Mouse (Mus musculus) ovary, postnatal 14 days (tissue): ENCODE measurements around the gene Lce1b.
"Not testable (repeated sequence)": the region's sequence is repeated elsewhere in the genome, so short reads cannot be mapped to it uniquely, and the experiment has no call there.

Experiments
- DNase-seq: peaks from one replicate; pipeline ENCODE4 v3.0.0; 2022; ENCODE audit warnings: low spot score

Lce1b gene

GRCm38 (mm10) chr3:92656826-92657225 is at the start of gene Lce1b:
Gene Lce1b, minus strand, starts transcription at chr3:92656926.
- DNase-seq = no peak

GRCm38 (mm10) chr3:92694613-92695012 is 37.9 kb upstream of the Lce1b start:
- DNase-seq = no peak

GRCm38 (mm10) chr3:92691688-92692087 is 35.0 kb upstream of the Lce1b start:
- DNase-seq = no peak

GRCm38 (mm10) chr3:92689154-92689553 is 32.4 kb upstream of the Lce1b start:
- not testable (repeated sequence) for DNase-seq

- DNase-seq = no peak
Observed at GRCm38 (mm10) chr3:92687110-92687509, 30.4 kb upstream of the Lce1b start, which contains the start of gene Lce1d. Gene Lce1d, minus strand, starts transcription at chr3:92687210.

GRCm38 (mm10) chr3:92678947-92679346 is 22.2 kb upstream of the Lce1b start, which contains the start of gene Lce1c:
Gene Lce1c, plus strand, starts transcription at chr3:92679247.
- no peak for DNase-seq

- DNase-seq = no peak
Observed at GRCm38 (mm10) chr3:92670215-92670614, 13.5 kb upstream of the Lce1b start, which contains the start of gene Lce1a2. Gene Lce1a2, minus strand, starts transcription at chr3:92670315.

GRCm38 (mm10) chr3:92648207-92648606 is 8.5 kb downstream of the Lce1b start, which contains the start of gene Lce1a1:
Gene Lce1a1, minus strand, starts transcription at chr3:92648307.
- no peak for DNase-seq

- no peak for DNase-seq
Observed at GRCm38 (mm10) chr3:92639854-92640253, 16.9 kb downstream of the Lce1b start.

- DNase-seq = no peak
Observed at GRCm38 (mm10) chr3:92638653-92638991, 18.1 kb downstream of the Lce1b start.

- DNase-seq = no peak
Observed at GRCm38 (mm10) chr3:92637745-92638652, 18.7 kb downstream of the Lce1b start.

GRCm38 (mm10) chr3:92621560-92621959 is 35.2 kb downstream of the Lce1b start, which contains the start of gene Lce6a:
Gene Lce6a, minus strand, starts transcription at chr3:92621660.
- no peak for DNase-seq

GRCm38 (mm10) chr3:92609804-92610203 is 46.9 kb downstream of the Lce1b start:
- DNase-seq = no peak

GRCm38 (mm10) chr3:92607392-92607791 is 49.3 kb downstream of the Lce1b start, which contains the start of gene 2210017I01Rik:
Gene 2210017I01Rik, minus strand, starts transcription at chr3:92607492.
- no peak for DNase-seq
